In genomic region chr9:31282536-31282935, GRCm38 (mm10) we compare ENCODE assay signal across 10 mouse cellular contexts. TPM values are rescaled to one million over a fixed set of nuclear protein-coding genes. Genes with fewer than 3 reads are reported as not detected.
A peak's percentile ranks its signal among the peaks of the same experiment; 100 is the strongest.
DNase-seq lines count a peak whose midpoint lies in the region; ATAC-seq and TF ChIP-seq lines count a peak whose summit lies in the region.
"Had no signal": no experiment of that assay in that cellular context is flagged by ENCODE, and none has a peak within 500 bp of the region (broad histone marks: within the 10 kb centered on the region; RNA-seq: fewer than 3 reads in every experiment).

No protein-coding gene starts in this region.

- peaks cover 6% of the 10 kb centered on the region; the same call in 1 of the 2 replicates for H3K4me1 ChIP-seq in cerebellum, adult 2 months (ENCODE audit: control insufficient read depth, insufficient read depth, low read length)
- peaks cover 57% of the 10 kb centered on the region for H3K4me1 ChIP-seq in E14TG2a.4 (replicated peaks; ENCODE audit: low read depth, low read length)
- H3K4me1 ChIP-seq in forebrain, postnatal 0 days (ENCODE audit: insufficient read depth), result peaks cover 12% of the 10 kb centered on the region; the same call in 1 of the 2 replicates
- H3K4me1 ChIP-seq in midbrain, embryonic 11.5 days (ENCODE audit: control insufficient read depth, insufficient read depth, low read length), result peaks cover 17% of the 10 kb centered on the region

- peak in 1 of 2 experiments; percentile 37 for DNase-seq in cerebellum, adult 2 months
- DNase-seq in cerebellum, adult 18-20 months, result no peak
- DNase-seq in forebrain, postnatal 0 days, result no peak
- peak; percentile 90 for DNase-seq in midbrain, embryonic 11.5 days (ENCODE audit: low spot score, missing footprints)
- no peak for DNase-seq in urinary bladder, postnatal 4 days (ENCODE audit: low spot score in 2 of 2)
- no peak for DNase-seq in left cerebral cortex, postnatal 14 days (ENCODE audit: low spot score in 2 of 2)
- no peak for DNase-seq in left cerebral cortex, adult 2 months (ENCODE audit: extremely low spot score in 1 of 2, low spot score in 2 of 2)
- DNase-seq: kidney, adult 11 months; thymus, adult 2 months had no signal

- H3K9ac ChIP-seq in forebrain, postnatal 0 days, result no peak overlapping the region
- peak overlapping the region; percentile 99 for H3K9ac ChIP-seq in midbrain, embryonic 11.5 days (ENCODE audit: low read length)

- intact Hi-C loops in left cerebral cortex, postnatal 14 days (cut with DNase I), result loop anchor here (5.0 kb wide), 1 partner anchor 120 kb away; no protein-coding TSS in a partner anchor
- intact Hi-C loops in left cerebral cortex, adult 2 months (cut with DNase I), result loop anchor here (5.0 to 10.0 kb wide), 2 partner anchors 65 to 108 kb away; no protein-coding TSS in a partner anchor

- WGBS in cerebellum, adult 2 months, result 10% methylated on average over 4 of the region's 4 CpGs
- WGBS in forebrain, postnatal 0 days, result 8% methylated on average over 4 of the region's 4 CpGs
- 6% methylated on average over 4 of the region's 4 CpGs for WGBS in midbrain, embryonic 11.5 days

- no peak for TF ChIP-seq POLR2A in cerebellum, adult 2 months (IDR thresholded peaks at IDR 0.05; ENCODE audit: borderline replicate concordance, insufficient read depth, low read length)

- ATAC-seq in forebrain, postnatal 0 days, result no peak
- ATAC-seq in midbrain, embryonic 11.5 days (ENCODE audit: low FRiP score), result no peak

- H3K27ac ChIP-seq in cerebellum, adult 2 months (ENCODE audit: insufficient read depth, low read length), result peak overlapping the region; percentile 90
- no peak overlapping the region for H3K27ac ChIP-seq in forebrain, postnatal 0 days (ENCODE audit: low read depth, low read length)
- peak overlapping the region; percentile 83 for H3K27ac ChIP-seq in midbrain, embryonic 11.5 days (ENCODE audit: low read depth, low read length)
- no peak overlapping the region for H3K27ac ChIP-seq in left cerebral cortex, adult 2 months

- no peaks in the 10 kb centered on the region for H3K27me3 ChIP-seq in cerebellum, adult 2 months (ENCODE audit: control insufficient read depth, insufficient read depth, low read length)
- no peaks in the 10 kb centered on the region for H3K27me3 ChIP-seq in E14TG2a.4 (ENCODE audit: insufficient read depth, low read length)
- no peaks in the 10 kb centered on the region for H3K27me3 ChIP-seq in forebrain, postnatal 0 days (ENCODE audit: insufficient read depth, low read length)
- no peaks in the 10 kb centered on the region for H3K27me3 ChIP-seq in midbrain, embryonic 11.5 days (ENCODE audit: control insufficient read depth, insufficient read depth, low read length)

- peak overlapping the region; percentile 78; the same call in 1 of the 2 replicates for H3K4me2 ChIP-seq in forebrain, postnatal 0 days (ENCODE audit: low read depth)
- peak overlapping the region; percentile 62 for H3K4me2 ChIP-seq in midbrain, embryonic 11.5 days

- H3K9me3 ChIP-seq in E14TG2a.4 (ENCODE audit: low read length), result no peaks in the 10 kb centered on the region
- H3K9me3 ChIP-seq in forebrain, postnatal 0 days (ENCODE audit: low read length), result no peaks in the 10 kb centered on the region
- H3K9me3 ChIP-seq in midbrain, embryonic 11.5 days (ENCODE audit: control insufficient read depth, low read length), result no peaks in the 10 kb centered on the region

- H3K36me3 ChIP-seq in E14TG2a.4 (ENCODE audit: insufficient read depth, low read length), result peaks cover 6% of the 10 kb centered on the region; the same call in 1 of the 2 replicates
- peaks cover 7% of the 10 kb centered on the region; the same call in 1 of the 2 replicates for H3K36me3 ChIP-seq in forebrain, postnatal 0 days (ENCODE audit: insufficient read depth)
- no peaks in the 10 kb centered on the region for H3K36me3 ChIP-seq in midbrain, embryonic 11.5 days (ENCODE audit: control insufficient read depth, insufficient read depth, low read length)

- no peak for TF ChIP-seq CTCF in cerebellum, adult 2 months (IDR thresholded peaks at IDR 0.05; ENCODE audit: borderline replicate concordance, insufficient read depth, low read depth, low read length)
- TF ChIP-seq CTCF in E14TG2a.4 (conservative IDR thresholded peaks at IDR 0.05; ENCODE audit: low read length), result no peak
- TF ChIP-seq CTCF in forebrain, postnatal 0 days (IDR thresholded peaks at IDR 0.05; ENCODE audit: low read depth), result no peak
- no peak for TF ChIP-seq CTCF in left cerebral cortex, adult 2 months (IDR thresholded peaks at IDR 0.05)

- H3K4me3 ChIP-seq in cerebellum, adult 2 months (replicated peaks; ENCODE audit: insufficient read depth, low read depth, low read length), result peak overlapping the region; percentile 87
- peak overlapping the region; percentile 90 for H3K4me3 ChIP-seq in E14TG2a.4 (replicated peaks; ENCODE audit: low read length)
- no peak overlapping the region for H3K4me3 ChIP-seq in forebrain, postnatal 0 days (ENCODE audit: low read depth, low read length)
- H3K4me3 ChIP-seq in midbrain, embryonic 11.5 days (ENCODE audit: low read depth, low read length), result peak overlapping the region; percentile 91
- no peak overlapping the region for H3K4me3 ChIP-seq in left cerebral cortex, adult 2 months

RNA-seq across cellular contexts. Expression of gene Prdm10, which starts 2.2 kb away (rescaled TPM):
- 21.5 and 23.4 TPM in 2 replicates for polyA plus RNA-seq in cerebellum, adult 2 months (2012; rRNA removed)
- 13.2 and 16.0 TPM in 2 replicates for total RNA-seq in forebrain, postnatal 0 days (2014; rRNA removed)
- polyA plus RNA-seq in forebrain, postnatal 0 days (2015; fragmentation: Nextera tagmentation; extraction: Ambion mirVana), result 3.4 and 5.1 TPM in 2 replicates
- polyA plus RNA-seq in midbrain, embryonic 11.5 days (2014; fragmentation: Nextera tagmentation; extraction: Ambion mirVana), result 6.8 and 7.9 TPM in 2 replicates
- total RNA-seq in left cerebral cortex, postnatal 14 days (2021), result 10 to 100 TPM; 17.3 to 21.2 TPM
- 10 to 100 TPM; 23.1 to 24.5 TPM for total RNA-seq in left cerebral cortex, adult 2 months (2021)

Comparison
In these comparisons a context has a peak if more than half of its experiments do, and no peak if none do; other contexts are left out.
1. H3K27ac ChIP-seq: peak in cerebellum, adult 2 months (single experiment) and midbrain, embryonic 11.5 days (single experiment); none in forebrain, postnatal 0 days (single experiment) and left cerebral cortex, adult 2 months (single experiment).
2. H3K4me3 ChIP-seq: peak in cerebellum, adult 2 months (single experiment), E14TG2a.4 (single experiment) and midbrain, embryonic 11.5 days (single experiment); none in forebrain, postnatal 0 days (single experiment) and left cerebral cortex, adult 2 months (single experiment).